Mouse (Mus musculus) midbrain, embryonic 16.5 days (tissue): ENCODE data around the gene Pkdcc. TPM values are rescaled to one million over a fixed set of nuclear protein-coding genes. Genes with fewer than 3 reads are reported as not detected.

Experiments
- ATAC-seq: fragments of 200-750 bp; cut with Nextera tagmentation; 2 replicates; pipeline ENCODE4 v1.8.0; 2017; ENCODE audit warnings: moderate TSS enrichment
- H3K27ac ChIP-seq: fragments of 300-500 bp; sonication (generic); 2 replicates; pipeline ENCODE4 v1.5.1; 2014; ENCODE audit warnings: mild to moderate bottlenecking, low read length, mixed read lengths
- H3K27me3 ChIP-seq: fragments of 300-500 bp; sonication (generic); 2 replicates; pipeline ENCODE4 v1.6.1; 2014; ENCODE audit warnings: low read depth, low read length, mixed read lengths; ENCODE audit not compliant: control insufficient read depth, insufficient read depth
- H3K36me3 ChIP-seq: fragments of 300-500 bp; sonication (generic); 2 replicates; pipeline ENCODE4 v1.6.1; 2014; ENCODE audit warnings: mild to moderate bottlenecking, low read length, moderate library complexity, mixed read lengths; ENCODE audit not compliant: control insufficient read depth, insufficient read depth
- H3K4me1 ChIP-seq: fragments of 300-500 bp; sonication (generic); 2 replicates; pipeline ENCODE4 v1.6.1; 2014; ENCODE audit warnings: mild to moderate bottlenecking, low read length, mixed read lengths; ENCODE audit not compliant: control insufficient read depth, insufficient read depth
- H3K4me2 ChIP-seq: fragments of 300-500 bp; sonication (generic); 2 replicates; pipeline ENCODE4 v1.6.1; 2014; ENCODE audit warnings: mild to moderate bottlenecking, low read length, mixed read lengths
- H3K4me3 ChIP-seq: fragments of 300-500 bp; sonication (generic); 2 replicates; pipeline ENCODE4 v1.5.1; 2014; ENCODE audit warnings: low read depth, mild to moderate bottlenecking, low read length, moderate library complexity, mixed read lengths
- H3K9ac ChIP-seq: fragments of 300-500 bp; sonication (generic); 2 replicates; pipeline ENCODE4 v1.6.1; 2014; ENCODE audit warnings: low read depth, low read length, mixed read lengths
- H3K9me3 ChIP-seq: fragments of 300-500 bp; sonication (generic); replicated peaks from 2 replicates; pipeline ENCODE4 v1.6.1; 2014; ENCODE audit warnings: mild to moderate bottlenecking, low read length, mixed read lengths; ENCODE audit not compliant: control insufficient read depth, poor library complexity, severe bottlenecking
- WGBS: fragments of 180-500 bp; shearing (Covaris S2); extraction: QIAGEN DNeasy Blood & Tissue Kit; methylation state at CpG from one replicate; pipeline ENCODE4 v1.1.7; 2014; 5-methylcytosine and 5-hydroxymethylcytosine counted together
- polyA plus RNA-seq: library from polyadenylated mRNA; unstranded; fragments of >200 nt; fragmentation: Nextera tagmentation; extraction: Ambion mirVana; gene quantifications from 2 replicates; pipeline ENCODE4 v1.2.1, GENCODE M21; 2015

Gene Pkdcc
- polyA plus RNA-seq, 1 experiment from 2014 or later, result 4.3 TPM

- Histone ChIP-seq H3K4me2 (no peak overlapping the region), H3K4me1 (no peaks in the 10 kb centered on the region), H3K27ac (no peak overlapping the region), H3K4me3 (no peak overlapping the region), H3K9ac (no peak overlapping the region), H3K27me3 (no peaks in the 10 kb centered on the region), H3K9me3 (no peaks in the 10 kb centered on the region; the same call in 1 of the 2 replicates), H3K36me3 (no peaks in the 10 kb centered on the region)
- 91% methylated on average over 8 of the region's 8 CpGs for WGBS
- no peak for ATAC-seq
Observed at GRCm38 (mm10) chr17:83182061-83182664, 32.9 kb upstream of the Pkdcc start.

GRCm38 (mm10) chr17:83182780-83183179 lies 32.3 kb upstream of the Pkdcc start:
- no peak overlapping the region for H3K4me3 ChIP-seq
- no peaks in the 10 kb centered on the region; the same call in 1 of the 2 replicates for H3K9me3 ChIP-seq
- no peak overlapping the region for H3K9ac ChIP-seq
- H3K27ac ChIP-seq, result no peak overlapping the region
- no peak for ATAC-seq
- H3K27me3 ChIP-seq, result no peaks in the 10 kb centered on the region
- H3K4me2 ChIP-seq, result no peak overlapping the region
- no peaks in the 10 kb centered on the region for H3K36me3 ChIP-seq
- no peaks in the 10 kb centered on the region for H3K4me1 ChIP-seq
- WGBS, result 77% methylated on average over 6 of the region's 6 CpGs

- no peak overlapping the region for H3K4me3 ChIP-seq
- WGBS, result 32% methylated on average over 11 of the region's 11 CpGs
- H3K27me3 ChIP-seq, result no peaks in the 10 kb centered on the region
- H3K4me2 ChIP-seq, result no peak overlapping the region
- H3K9me3 ChIP-seq, result no peaks in the 10 kb centered on the region; the same call in 1 of the 2 replicates
- H3K27ac ChIP-seq, result no peak overlapping the region
- no peak overlapping the region for H3K9ac ChIP-seq
- 0 out of 2 replicates have a peak, but pooled peaks cover 2% of the 10 kb centered on the region for H3K4me1 ChIP-seq
- ATAC-seq, result no peak
- H3K36me3 ChIP-seq, result no peaks in the 10 kb centered on the region
Observed at GRCm38 (mm10) chr17:83187751-83188565, 27.1 kb upstream of the Pkdcc start.

GRCm38 (mm10) chr17:83190810-83191209 lies 24.3 kb upstream of the Pkdcc start:
- Histone ChIP-seq H3K9ac (no peak overlapping the region), H3K9me3 (no peaks in the 10 kb centered on the region), H3K27ac (no peak overlapping the region), H3K4me1 (0 out of 2 replicates have a peak, but pooled peaks cover 2% of the 10 kb centered on the region), H3K27me3 (no peaks in the 10 kb centered on the region), H3K4me2 (no peak overlapping the region), H3K4me3 (no peak overlapping the region), H3K36me3 (no peaks in the 10 kb centered on the region)
- 70% methylated on average over 9 of the region's 9 CpGs for WGBS
- ATAC-seq, result no peak

GRCm38 (mm10) chr17:83194491-83194890 lies 20.6 kb upstream of the Pkdcc start:
- WGBS, result 87% methylated on average over 4 of the region's 4 CpGs
- no peak for ATAC-seq
- Histone ChIP-seq H3K4me2 (no peak overlapping the region), H3K4me3 (no peak overlapping the region), H3K9ac (no peak overlapping the region), H3K9me3 (no peaks in the 10 kb centered on the region), H3K36me3 (no peaks in the 10 kb centered on the region), H3K27ac (no peak overlapping the region), H3K4me1 (no peaks in the 10 kb centered on the region), H3K27me3 (no peaks in the 10 kb centered on the region)

GRCm38 (mm10) chr17:83197361-83197923 lies 17.6 kb upstream of the Pkdcc start:
- H3K4me2 ChIP-seq, result no peak overlapping the region
- H3K9me3 ChIP-seq, result no peaks in the 10 kb centered on the region
- H3K4me3 ChIP-seq, result no peak overlapping the region
- 47% methylated on average over 4 of the region's 4 CpGs for WGBS
- no peak overlapping the region for H3K9ac ChIP-seq
- no peak for ATAC-seq
- no peaks in the 10 kb centered on the region for H3K27me3 ChIP-seq
- H3K27ac ChIP-seq, result no peak overlapping the region
- H3K36me3 ChIP-seq, result no peaks in the 10 kb centered on the region
- no peaks in the 10 kb centered on the region for H3K4me1 ChIP-seq

GRCm38 (mm10) chr17:83200469-83200868 lies 14.6 kb upstream of the Pkdcc start:
- H3K4me2 ChIP-seq, result no peak overlapping the region
- WGBS, result 58% methylated on average over 5 of the region's 5 CpGs
- H3K27ac ChIP-seq, result no peak overlapping the region
- no peak overlapping the region for H3K9ac ChIP-seq
- ATAC-seq, result no peak
- no peaks in the 10 kb centered on the region for H3K36me3 ChIP-seq
- H3K4me3 ChIP-seq, result no peak overlapping the region
- H3K27me3 ChIP-seq, result no peaks in the 10 kb centered on the region
- H3K9me3 ChIP-seq, result no peaks in the 10 kb centered on the region
- no peaks in the 10 kb centered on the region for H3K4me1 ChIP-seq

- no peaks in the 10 kb centered on the region for H3K4me1 ChIP-seq
- no peaks in the 10 kb centered on the region for H3K36me3 ChIP-seq
- no peak overlapping the region for H3K9ac ChIP-seq
- no peak overlapping the region for H3K27ac ChIP-seq
- ATAC-seq, result no peak
- WGBS, result 35% methylated on average over 6 of the region's 6 CpGs
- no peaks in the 10 kb centered on the region for H3K9me3 ChIP-seq
- H3K4me2 ChIP-seq, result no peak overlapping the region
- no peak overlapping the region for H3K4me3 ChIP-seq
- H3K27me3 ChIP-seq, result no peaks in the 10 kb centered on the region
Observed at GRCm38 (mm10) chr17:83201257-83201656, 13.8 kb upstream of the Pkdcc start.
